Mouse (Mus musculus) layer of hippocampus, postnatal 36 days (tissue): ENCODE results near the gene Lmod3. TPM values are rescaled to one million over a fixed set of nuclear protein-coding genes. Genes with fewer than 3 reads are reported as not detected.

Experiments used
- DNase-seq, 2 experiments: peaks; one replicate each; pipeline ENCODE4 v3.0.0; 2022
- total RNA-seq, 2 experiments: library from RNA; stranded (reverse); gene quantifications; 2 replicates each; pipeline ENCODE4 v1.2.3; 2021

Gene Lmod3
- total RNA-seq, 2 experiments from 2014 or later, result not detected

DNA sequence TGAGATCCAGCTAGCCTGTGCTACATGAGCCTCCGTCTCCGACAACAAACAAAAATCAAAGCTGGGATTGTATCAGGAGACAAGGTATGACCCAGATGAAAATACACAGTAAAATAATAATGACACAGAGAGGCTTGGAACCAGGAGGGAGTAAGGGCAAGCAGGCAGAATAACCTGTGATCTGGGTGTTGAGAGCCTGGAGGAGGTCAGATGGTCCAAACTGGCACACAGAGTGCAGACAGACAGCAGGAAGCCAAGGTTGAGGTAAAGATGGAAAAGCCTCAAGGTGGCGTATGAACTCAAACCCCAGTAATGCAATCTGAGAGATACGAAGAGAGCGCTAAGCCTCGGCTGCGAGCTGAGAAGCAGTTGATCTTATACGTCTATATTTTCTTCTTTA is 28.1 kb downstream of the Lmod3 start:
- DNase-seq, result no peak

GRCm38 (mm10) chr6:97223566-97223965 is 29.0 kb downstream of the Lmod3 start:
- DNase-seq, result no peak

GRCm38 (mm10) chr6:97222931-97223467 is 29.6 kb downstream of the Lmod3 start:
- DNase-seq, result no peak

- no peak for DNase-seq
These were observed 30.2 kb downstream of the Lmod3 start for GRCm38 (mm10) chr6:97222321-97222720.

GRCm38 (mm10) chr6:97221205-97222025 is 31.1 kb downstream of the Lmod3 start:
- DNase-seq, result peak; percentile 50 to 55

DNA sequence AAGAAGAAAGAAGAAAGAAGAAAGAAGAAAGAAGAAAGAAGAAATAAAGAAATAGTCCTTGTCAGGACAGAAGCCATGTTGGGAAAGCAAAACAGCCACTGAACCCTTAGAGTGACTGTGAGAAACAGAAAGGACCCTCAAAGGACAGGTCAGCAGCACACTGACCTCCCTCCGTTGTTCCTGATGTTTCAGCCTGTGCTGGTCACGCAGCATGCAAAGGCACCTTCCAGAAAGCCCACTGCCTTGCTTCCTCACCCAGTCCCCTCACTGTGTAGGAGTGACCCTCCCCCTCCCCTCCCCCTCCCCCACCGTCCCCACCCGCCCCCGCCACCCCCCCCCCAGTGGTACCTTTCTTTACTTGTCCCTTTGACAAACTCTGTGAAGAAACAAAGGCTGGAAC is 31.9 kb downstream of the Lmod3 start:
- DNase-seq, result no peak

DNA sequence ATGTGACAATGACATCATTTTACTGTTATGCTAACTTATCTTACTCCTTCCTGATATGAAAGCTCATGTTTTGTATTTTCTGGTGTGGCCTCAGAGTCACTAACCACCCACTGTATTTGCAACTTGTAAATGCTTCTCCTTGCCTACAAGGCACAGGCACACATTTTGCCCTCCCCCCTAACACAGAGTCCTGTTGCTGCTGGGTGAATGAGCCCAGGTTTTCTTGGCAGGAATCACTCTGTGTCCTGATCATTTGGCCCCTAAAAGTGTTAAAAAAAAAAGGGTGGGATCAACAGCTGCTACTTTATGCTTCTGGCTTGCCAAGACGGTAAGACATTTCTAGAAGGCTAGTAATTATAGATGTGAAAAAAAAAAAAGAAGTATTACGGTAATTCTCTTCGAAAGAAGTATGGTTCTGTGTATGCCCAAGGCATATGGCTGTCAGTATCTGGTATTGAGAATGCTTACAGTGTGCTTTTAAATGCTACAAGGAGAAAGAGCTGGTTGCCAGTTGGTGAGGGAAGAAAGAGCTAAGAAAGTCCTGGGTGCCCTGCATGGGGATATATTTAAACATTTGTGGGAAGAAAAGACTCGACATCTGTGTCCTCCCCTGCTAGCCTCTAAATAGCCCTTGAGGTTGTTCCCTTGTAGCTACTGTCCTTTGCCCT is 36.3 kb downstream of the Lmod3 start:
- DNase-seq, result no peak

GRCm38 (mm10) chr6:97211981-97212380 is 40.6 kb downstream of the Lmod3 start:
- peak in 1 of 2 experiments; percentile 23 for DNase-seq

- peak; percentile 22 to 31 for DNase-seq
These were observed 41.5 kb downstream of the Lmod3 start for GRCm38 (mm10) chr6:97210962-97211601.

DNA sequence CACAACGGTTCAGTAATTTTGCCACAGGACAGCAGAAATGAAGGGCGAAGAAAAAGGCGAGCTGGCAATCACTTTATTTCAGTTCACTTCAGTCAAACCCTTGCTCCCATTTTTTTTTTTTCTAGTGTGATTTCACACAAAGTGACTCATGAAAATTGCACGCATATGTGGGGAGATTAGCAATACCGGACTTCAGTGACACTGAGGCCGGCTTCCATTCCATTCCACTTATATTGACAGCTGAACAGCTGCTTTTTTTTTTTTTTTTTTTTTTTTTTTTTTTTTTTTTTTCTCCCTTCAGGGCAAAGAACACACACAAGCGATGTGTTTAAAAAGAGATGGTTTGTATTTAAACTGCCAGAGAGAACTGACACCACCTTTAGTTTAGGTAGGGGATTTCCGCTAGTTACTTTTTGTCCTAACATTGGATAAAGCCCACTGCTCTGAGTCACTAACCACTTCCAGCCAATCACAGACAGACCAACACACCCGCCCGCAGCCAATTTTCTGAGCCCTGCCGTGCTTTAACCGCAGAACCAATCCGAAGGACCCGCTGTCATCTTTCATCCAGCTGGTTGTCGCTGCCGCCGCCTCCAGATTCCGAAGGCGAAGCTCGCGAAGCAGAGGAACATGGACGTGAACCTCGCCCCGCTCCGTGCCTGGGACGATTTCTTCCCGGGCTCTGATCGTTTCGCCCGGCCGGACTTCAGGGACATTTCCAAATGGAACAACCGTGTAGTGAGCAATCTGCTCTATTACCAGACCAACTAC is 42.2 kb downstream of the Lmod3 start, which contains the start of gene Arl6ip5:
Gene Arl6ip5 (plus strand): TSS at position 499 of the 771 bp plus-strand sequence.
- peak; percentile 88 to 90 for DNase-seq

DNA sequence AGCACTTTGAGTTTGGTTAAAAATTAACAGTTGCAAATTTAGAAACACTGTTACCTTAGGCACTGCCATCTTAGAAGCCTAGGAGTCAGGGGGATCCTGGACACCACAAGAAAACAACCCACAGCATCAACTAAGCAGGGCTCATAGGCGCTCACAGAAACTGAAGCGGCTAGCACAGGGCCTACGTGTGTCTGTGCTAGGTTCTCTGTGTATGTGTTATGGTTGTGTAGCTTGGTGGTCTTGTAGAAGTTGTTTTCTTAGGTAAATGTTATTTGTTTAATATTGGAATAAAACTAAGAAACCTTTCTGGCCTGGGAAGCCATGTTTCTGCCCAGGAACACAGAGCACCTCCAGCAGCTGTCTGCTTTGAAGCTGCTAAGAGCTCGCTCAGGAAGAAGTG is 42.8 kb downstream of the Lmod3 start:
- no peak for DNase-seq

GRCm38 (mm10) chr6:97209201-97209600 is 43.4 kb downstream of the Lmod3 start:
- no peak for DNase-seq

DNA sequence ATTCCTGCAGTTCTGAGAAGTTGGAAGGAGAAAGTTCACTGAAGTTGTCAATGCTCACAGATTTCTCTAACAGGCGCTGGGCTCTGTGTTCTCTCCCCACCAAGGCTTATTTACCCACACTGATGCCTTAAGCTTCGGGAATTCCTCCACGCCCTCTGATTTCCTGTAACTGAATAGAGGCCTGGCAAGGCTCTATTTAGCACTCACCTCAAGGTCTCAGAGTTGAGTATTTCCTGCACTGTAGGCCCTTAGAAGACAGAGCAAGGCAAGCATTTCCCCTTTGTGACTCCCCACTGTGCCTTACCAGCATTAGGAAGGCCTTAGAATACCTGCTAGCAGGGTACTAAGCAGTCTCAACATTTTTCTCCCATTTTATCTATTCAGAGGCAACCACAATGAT is 44.2 kb downstream of the Lmod3 start:
- no peak for DNase-seq

GRCm38 (mm10) chr6:97207085-97207484 is 45.5 kb downstream of the Lmod3 start:
- no peak for DNase-seq

- peak; percentile 99 for DNase-seq
These were observed 47.1 kb downstream of the Lmod3 start, which contains the start of gene Uba3 for GRCm38 (mm10) chr6:97205439-97205885. Gene Uba3, minus strand, starts transcription at chr6:97205647.

DNA sequence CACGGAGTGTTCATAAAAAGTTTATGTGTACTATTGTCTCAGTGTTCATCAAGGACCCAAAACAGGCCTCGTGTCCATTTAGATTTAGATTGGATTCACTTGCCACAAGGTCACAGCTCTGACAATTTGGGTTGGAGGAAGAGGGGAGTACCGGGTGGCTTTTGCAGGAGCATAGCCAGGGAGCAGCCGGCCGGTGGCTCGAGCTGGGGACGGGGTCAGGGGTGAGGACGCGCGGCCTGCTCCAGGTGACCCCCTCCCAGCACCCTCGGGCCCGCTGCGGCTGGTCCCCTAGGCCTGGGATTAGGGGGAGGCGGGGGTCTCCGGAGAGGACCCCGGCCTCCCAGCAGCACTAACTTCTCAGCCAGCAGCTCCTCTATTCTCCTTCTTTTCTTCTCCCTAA is 47.6 kb downstream of the Lmod3 start:
- DNase-seq, result no peak

DNA sequence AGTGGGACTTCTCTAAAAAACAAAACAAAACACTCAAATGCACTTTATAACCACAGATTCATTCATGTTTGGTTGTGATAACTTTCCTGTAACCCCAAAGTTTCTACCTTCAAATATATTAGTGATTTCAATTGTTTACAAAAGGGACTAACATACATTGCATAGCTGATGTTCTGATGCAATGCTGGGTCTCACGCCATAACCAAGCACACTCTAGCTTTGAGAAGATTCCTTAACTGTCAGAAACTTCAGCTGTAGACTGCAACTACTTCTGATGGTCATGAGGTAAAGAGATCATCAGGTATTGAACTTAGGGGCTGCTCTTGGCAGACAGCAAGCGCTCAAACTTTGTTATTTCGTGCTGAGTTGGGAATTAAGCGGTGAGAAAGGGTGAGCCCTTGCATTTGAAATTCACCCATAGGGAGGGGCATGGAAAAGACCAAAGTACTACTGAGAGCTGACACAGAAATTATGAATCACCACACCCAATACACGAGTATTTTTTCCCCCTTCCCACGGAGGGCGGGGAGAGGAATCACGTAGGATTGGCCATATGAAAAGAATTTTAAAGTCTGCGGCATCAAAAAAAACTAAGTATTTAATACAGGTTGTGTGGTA is 48.2 kb downstream of the Lmod3 start:
- DNase-seq, result no peak

DNA sequence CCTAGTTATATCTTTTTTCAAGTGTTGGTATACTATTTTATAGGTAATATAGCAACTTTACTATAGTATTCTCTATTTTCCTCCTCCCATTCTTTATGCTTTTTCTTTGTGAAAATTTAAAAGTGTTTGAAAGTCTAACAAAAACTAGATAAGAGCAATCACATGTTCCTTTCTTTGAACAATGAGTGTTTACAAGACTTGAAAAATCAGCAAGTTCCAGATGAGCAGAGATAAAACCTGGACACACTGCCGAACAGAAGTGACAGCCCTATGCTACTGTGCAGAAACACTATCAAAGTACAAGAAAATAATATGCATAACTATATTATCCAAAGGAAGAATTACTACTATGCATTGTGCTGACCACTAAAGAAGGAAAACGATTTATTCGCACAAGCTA is 50.1 kb downstream of the Lmod3 start:
- DNase-seq, result no peak

GRCm38 (mm10) chr6:97200437-97200836 is 52.1 kb downstream of the Lmod3 start:
- DNase-seq, result no peak
